Mouse (Mus musculus): Measurements from ENCODE around the gene Cc2d2b. TPM values are rescaled to one million over a fixed set of nuclear protein-coding genes. Genes with fewer than 3 reads are reported as not detected.

Cc2d2b gene
- total and polyA plus RNA-seq, 3 experiments: not detected

DNA sequence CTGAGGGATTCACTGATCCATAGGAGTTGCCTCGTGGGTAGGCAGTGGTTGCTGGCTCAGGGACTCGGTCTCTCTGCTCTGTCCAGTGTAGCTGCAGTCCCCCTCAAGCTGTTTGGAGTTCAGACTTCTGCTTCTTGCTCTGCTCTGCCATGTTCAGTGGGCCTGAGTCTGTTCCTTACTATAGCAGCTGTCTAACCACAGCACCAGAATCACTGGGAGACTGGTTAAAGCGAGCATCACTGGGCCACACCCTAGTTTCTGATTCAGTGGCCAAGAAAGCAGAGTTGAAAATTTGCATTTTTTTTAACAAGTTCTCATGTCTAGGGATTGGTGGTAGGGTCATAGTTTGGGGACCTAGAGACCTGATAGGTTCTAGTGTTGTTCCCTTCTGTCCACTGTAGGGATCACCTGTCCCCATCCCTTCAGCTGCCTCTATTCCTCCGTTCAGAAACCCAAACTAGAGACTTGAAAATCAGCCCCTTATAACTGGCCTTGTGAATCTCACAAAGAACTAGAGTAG lies 72.8 kb downstream of the Cc2d2b start:
- H3K4me1 ChIP-seq (ENCODE audit: control insufficient read depth in 1 of 2, insufficient read depth in 2 of 2): peaks cover 4 to 39% of the 10 kb centered on the region in 2 experiments
- H3K9ac ChIP-seq (ENCODE audit: insufficient read depth, low read depth): no peak overlapping the region
- TF ChIP-seq NELFE (IDR thresholded peaks at IDR 0.05; ENCODE audit: low read depth, low read length) (no peak), CHD2 (IDR thresholded peaks at IDR 0.05; ENCODE audit: low read length) (no peak)
- no peak overlapping the region for H3K4me2 ChIP-seq (ENCODE audit: insufficient read depth, low read depth, poor library complexity, severe bottlenecking)
- H3K79me2 ChIP-seq (replicated peaks; ENCODE audit: control insufficient read depth, extremely low read depth, insufficient read depth, poor library complexity, severe bottlenecking): no peaks in the 10 kb centered on the region
- DNase-seq (ENCODE audit: extremely low read depth): peak; percentile 41
- in situ Hi-C loops (cut with MboI; ENCODE audit: low pct_ligation_motif_present, low pct_unique_long_range_greater_than_20kb, low sequenced_read_pairs): no loop called here
- no peak overlapping the region for H3K4me3 ChIP-seq (replicated peaks in 1 of 3; ENCODE audit: low read depth in 2 of 3, low read length in 2 of 3, poor library complexity in 1 of 3)
- no peak overlapping the region for H3K27ac ChIP-seq (ENCODE audit: insufficient read depth, low read depth)
- dilution Hi-C loops (cut with MboI; ENCODE audit: extremely low pct_ligation_motif_present, extremely low pct_unique_long_range_greater_than_20kb, low sequenced_read_pairs): no loop called here
- no peaks in the 10 kb centered on the region for H3K9me3 ChIP-seq (replicated peaks; ENCODE audit: low read length)
- no peaks in the 10 kb centered on the region for H3K36me3 ChIP-seq (replicated peaks in 1 of 2; ENCODE audit: control insufficient read depth in 1 of 2, insufficient read depth in 1 of 2, low read length in 1 of 2)
- H3K27me3 ChIP-seq (replicated peaks): no peaks in the 10 kb centered on the region

DNA sequence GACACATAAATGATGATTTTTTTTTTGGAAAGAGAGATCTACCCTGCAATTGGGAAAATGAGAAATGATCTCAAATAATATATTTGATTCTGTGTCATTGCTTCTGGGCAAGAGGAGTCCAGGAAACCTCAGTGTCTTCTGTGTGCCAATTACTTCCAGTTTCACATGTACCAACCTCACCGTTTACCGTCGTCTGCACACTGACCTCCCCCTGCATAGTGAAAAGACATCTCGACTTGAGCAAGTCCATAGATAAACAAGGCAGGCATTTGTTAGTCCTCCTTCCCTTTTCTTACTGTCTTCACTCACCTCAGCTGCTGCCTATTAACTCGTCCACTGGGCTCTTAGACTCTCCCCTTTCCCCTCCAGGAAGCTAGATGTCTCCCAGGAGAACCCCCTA lies 77.1 kb downstream of the Cc2d2b start:
- H3K4me1 ChIP-seq (ENCODE audit: control insufficient read depth in 1 of 2, insufficient read depth in 2 of 2): peaks cover 6 to 27% of the 10 kb centered on the region in 2 experiments
- H3K79me2 ChIP-seq (replicated peaks; ENCODE audit: control insufficient read depth, extremely low read depth, insufficient read depth, poor library complexity, severe bottlenecking): no peaks in the 10 kb centered on the region
- no peak overlapping the region for H3K4me3 ChIP-seq (replicated peaks in 1 of 3; ENCODE audit: low read depth in 2 of 3, low read length in 2 of 3, poor library complexity in 1 of 3)
- in situ Hi-C loops (cut with MboI; ENCODE audit: low pct_ligation_motif_present, low pct_unique_long_range_greater_than_20kb, low sequenced_read_pairs) (no loop called here), dilution Hi-C loops (cut with MboI; ENCODE audit: extremely low pct_ligation_motif_present, extremely low pct_unique_long_range_greater_than_20kb, low sequenced_read_pairs) (no loop called here)
- H3K9ac ChIP-seq (ENCODE audit: insufficient read depth, low read depth): no peak overlapping the region
- no peak for TF ChIP-seq MAFK (IDR thresholded peaks at IDR 0.05; ENCODE audit: insufficient replicate concordance, low read length)
- TF ChIP-seq EP300 (IDR thresholded peaks at IDR 0.05; ENCODE audit: low read length): no peak
- no peak for TF ChIP-seq E2F4 (IDR thresholded peaks at IDR 0.05; ENCODE audit: insufficient replicate concordance, low read depth, low read length)
- TF ChIP-seq UBTF (IDR thresholded peaks at IDR 0.05; ENCODE audit: low read depth, low read length): no peak
- TF ChIP-seq BHLHE40 (IDR thresholded peaks at IDR 0.05; ENCODE audit: low read depth, low read length): no peak
- no peak for TF ChIP-seq SIN3A (IDR thresholded peaks at IDR 0.05; ENCODE audit: low read length)
- TF ChIP-seq MEF2A (IDR thresholded peaks at IDR 0.05; ENCODE audit: borderline replicate concordance, low read depth, low read length): no peak
- no peak for TF ChIP-seq ZKSCAN1 (IDR thresholded peaks at IDR 0.05; ENCODE audit: borderline replicate concordance, low read depth, low read length)
- no peak for TF ChIP-seq USF1 (IDR thresholded peaks at IDR 0.05; ENCODE audit: low read depth, low read length)
- no peak for TF ChIP-seq MAZ (IDR thresholded peaks at IDR 0.05; ENCODE audit: low read depth, low read length)
- no peak for TF ChIP-seq ZNF384 (IDR thresholded peaks at IDR 0.05; ENCODE audit: low read depth, low read length)
- TF ChIP-seq MXI1 (IDR thresholded peaks at IDR 0.05; ENCODE audit: low read depth, low read length): no peak
- TF ChIP-seq ZC3H11A (IDR thresholded peaks at IDR 0.05; ENCODE audit: low read depth, low read length): no peak
- no peak for TF ChIP-seq PAX5 (IDR thresholded peaks at IDR 0.05; ENCODE audit: low read length)
- TF ChIP-seq POLR2A (IDR thresholded peaks at IDR 0.05; ENCODE audit: low read depth, low read length): no peak
- no peak for TF ChIP-seq MYC (IDR thresholded peaks at IDR 0.05; ENCODE audit: low read depth, low read length)
- H3K4me2 ChIP-seq (ENCODE audit: insufficient read depth, low read depth, poor library complexity, severe bottlenecking): peak overlapping the region; percentile 79
- no peaks in the 10 kb centered on the region for H3K36me3 ChIP-seq (replicated peaks in 1 of 2; ENCODE audit: control insufficient read depth in 1 of 2, insufficient read depth in 1 of 2, low read length in 1 of 2)
- no peak for DNase-seq (ENCODE audit: extremely low read depth)
- no peaks in the 10 kb centered on the region for H3K9me3 ChIP-seq (replicated peaks; ENCODE audit: low read length)
- H3K27me3 ChIP-seq (replicated peaks): no peaks in the 10 kb centered on the region
- H3K27ac ChIP-seq (ENCODE audit: insufficient read depth, low read depth): no peak overlapping the region
